Mouse (Mus musculus) CD4-positive, CD25-positive, alpha-beta regulatory T cell, adult 2 months (primary cell): ENCODE measurements around the gene Pde7b.

Experiments
- DNase-seq: peaks from one replicate; pipeline ENCODE4 v3.0.0-alpha.2; 2012; ENCODE audit warnings: low read depth, low spot score

The Pde7b gene

DNA sequence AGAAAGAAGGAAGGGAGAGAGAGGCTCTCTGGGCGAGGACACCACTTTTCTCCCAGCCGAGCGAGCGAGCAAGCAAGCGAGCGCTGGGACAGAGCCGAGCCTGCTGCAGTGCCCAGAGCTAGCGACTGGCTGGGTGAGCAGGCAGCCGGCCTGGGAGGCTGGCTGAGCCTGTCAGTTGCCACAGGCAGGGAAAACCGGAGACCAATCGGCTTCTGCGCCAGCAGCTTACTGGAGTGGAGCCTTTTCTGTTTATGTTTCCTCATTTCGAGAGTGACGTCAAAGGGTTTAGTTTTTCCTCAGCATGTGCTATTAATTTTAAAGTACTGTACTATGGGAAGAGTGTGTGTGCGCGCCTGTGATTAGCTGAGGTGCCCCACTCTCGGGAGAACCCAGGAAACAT is at the start of gene Pde7b:
Pde7b (minus strand) TSS at position 173 of the 400 bp plus-strand sequence.
- DNase-seq, result peak; percentile 55

DNA sequence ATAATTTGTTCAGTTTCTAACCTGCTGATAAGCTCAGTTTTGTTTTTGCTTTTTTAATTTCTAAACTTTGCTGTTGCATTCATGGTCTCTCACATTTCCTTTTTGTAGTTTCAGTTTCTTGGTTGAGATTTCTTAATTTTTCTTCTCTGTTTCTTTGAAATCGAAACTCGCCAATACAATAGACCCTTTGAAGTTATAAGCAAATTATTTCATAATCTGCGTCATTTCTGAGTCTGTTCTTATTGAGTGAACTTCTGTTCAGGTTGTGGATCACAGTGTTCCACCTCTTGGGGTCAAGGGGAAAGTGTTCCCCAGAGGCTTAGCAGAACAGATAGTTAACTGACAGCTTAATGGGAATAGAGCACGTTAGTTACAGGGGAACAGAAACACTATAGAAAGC is 47.2 kb upstream of the Pde7b start:
- peak; percentile 20 for DNase-seq

DNA sequence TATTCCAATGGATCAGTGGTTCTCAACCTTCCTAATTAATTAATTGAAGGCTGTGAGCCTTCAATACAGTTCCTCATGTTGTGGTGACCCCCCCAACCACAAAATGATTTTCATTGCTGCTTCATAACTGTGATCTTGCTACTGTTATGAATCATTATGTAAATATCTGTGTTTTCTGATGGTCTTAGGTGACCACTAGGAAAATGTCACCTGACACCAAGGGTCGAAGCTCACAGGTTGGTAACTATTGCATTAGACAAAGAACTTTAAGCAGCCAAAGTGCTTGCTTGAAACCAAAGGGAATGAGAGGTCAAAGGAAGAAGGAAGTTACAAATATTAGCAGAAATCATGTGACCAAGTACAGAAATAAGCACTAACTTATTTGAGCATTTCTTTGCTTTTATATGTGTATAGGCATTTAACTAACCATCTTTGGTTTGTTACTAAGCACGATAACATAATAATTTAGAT is 45.6 kb upstream of the Pde7b start:
- DNase-seq, result no peak

DNA sequence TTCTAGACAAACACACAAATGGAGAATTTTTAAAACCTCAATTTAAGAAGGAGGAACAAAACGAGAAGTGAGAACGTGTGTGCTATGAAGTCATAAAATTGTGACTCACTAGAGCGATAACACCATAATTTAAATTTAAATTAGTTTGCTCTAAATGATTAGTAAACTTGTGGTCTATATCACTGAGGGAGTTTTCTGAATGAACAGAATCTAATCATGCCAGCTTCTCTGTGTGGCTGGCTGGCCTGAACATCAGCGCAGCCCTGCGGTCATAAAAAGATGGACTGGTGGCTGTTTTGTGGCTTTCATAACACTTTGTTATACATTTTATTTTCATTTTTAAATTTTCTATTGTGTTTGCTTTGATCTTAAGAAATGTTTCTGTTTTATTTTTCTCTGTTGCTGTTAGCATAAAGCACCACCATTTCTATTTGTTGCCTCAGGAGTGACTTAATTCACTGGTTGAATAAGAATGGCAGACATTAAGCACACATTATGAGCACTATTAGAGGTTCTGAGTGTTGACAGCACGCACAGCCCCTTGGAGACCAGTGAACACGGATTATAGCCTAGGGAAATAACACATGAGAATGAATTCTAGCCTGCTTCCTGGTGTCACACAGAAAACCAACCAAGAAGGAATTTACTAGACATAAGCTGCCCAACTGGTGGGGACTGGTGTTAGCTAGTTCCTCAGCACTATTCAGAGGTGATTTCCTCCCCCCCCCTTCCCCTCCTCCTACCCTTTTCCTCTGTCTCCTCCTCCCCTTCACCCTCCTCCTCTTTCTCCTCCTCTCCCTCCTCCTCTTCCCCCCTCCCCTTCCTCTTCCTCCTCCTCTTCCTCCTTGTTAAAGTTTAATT is 44.9 kb upstream of the Pde7b start:
- DNase-seq, result no peak

DNA sequence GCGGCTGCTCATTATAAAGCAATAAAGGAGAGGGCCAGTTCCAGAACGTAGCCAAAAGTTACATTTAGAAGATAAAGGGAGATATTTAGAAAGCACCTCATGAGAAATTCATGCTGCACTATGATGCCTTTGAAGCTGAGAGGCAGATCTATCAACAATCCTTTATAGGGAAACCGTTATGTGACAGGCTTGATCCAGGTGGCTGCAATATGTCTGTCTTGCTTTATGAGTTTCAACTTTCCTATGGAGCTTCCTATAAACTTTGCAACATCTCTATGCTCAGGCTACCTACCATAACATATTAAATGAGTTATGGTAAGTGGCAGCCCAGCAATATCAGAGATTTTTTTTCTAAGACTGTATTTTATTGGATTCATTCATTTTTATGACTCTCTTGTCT is 39.5 kb upstream of the Pde7b start:
- DNase-seq, result no peak

DNA sequence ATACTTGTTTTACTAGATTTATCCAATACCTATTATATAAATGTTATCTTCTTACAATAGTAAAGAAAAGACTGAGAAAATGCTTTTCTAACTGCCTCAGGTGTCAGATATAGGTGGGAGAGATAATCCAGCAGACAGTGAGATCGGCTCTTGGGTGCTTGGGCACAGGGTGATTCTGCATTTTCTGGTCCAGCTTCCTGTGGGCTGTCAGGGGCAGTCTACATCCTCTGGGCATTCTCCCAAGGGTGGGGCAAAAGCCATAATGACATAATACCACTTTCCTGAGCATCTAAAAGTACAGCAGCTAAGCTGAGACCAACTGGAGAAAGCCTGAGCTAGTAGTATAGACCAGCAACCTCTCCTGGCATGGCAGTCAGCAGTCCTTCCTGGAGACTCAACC is 34.1 kb upstream of the Pde7b start:
- DNase-seq, result no peak

DNA sequence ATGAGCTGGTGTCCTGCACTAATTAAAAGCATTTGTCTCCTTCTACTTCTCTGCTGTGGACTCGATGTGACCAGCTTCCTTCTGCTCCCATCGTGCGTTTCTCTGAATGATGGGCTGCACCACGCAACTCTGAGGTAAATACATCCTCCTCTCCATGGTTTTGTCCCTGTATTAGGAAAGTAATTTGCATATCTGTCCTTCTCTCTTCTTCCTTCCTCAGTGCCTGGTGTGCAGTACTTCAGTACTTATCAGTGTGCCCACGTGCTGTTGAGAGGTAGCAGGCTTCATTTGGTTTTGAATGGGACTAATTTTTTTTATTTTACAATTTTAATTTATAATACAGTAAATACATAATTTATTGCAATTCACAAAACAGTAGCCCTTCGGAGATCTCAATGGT is 33.4 kb upstream of the Pde7b start:
- no peak for DNase-seq

DNA sequence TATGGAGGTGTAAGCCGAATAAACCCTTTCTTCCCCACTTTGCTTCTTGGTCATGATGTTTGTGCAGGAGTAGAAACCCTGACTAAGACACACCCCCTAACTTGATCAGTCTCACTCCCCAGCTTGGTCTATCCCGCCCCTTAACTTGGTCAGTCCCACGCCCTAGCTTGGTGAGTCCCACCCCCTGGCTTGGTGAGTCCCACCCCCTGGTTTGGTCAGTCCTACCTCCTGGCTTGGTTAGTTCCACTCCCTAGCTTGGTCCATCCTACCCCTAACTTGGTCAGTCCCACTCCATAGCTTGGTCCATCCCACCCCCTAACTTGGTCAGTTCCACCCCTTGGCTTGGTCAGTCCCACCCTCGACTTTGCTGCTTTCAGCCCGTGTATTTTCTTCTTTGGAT is 31.3 kb upstream of the Pde7b start:
- DNase-seq, result no peak

DNA sequence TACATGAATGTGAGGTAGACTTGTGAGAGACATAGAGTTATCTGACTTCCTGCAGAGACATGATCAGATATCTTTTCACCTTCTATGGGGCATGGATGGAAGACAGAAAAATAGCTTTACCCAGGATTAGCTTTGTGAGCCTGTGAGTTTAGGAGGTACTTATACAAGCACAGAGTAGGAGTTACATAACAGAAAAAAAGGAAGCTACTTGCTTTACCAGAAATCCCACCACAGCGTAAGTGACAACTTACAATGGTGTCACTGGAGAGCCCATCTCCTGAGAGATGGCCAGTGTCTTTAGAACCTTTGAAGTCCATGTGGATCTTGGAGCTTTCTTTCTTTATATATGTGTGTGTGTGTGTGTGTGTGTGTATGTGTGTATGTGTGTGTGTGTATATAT is 28.0 kb upstream of the Pde7b start:
- DNase-seq, result no peak

DNA sequence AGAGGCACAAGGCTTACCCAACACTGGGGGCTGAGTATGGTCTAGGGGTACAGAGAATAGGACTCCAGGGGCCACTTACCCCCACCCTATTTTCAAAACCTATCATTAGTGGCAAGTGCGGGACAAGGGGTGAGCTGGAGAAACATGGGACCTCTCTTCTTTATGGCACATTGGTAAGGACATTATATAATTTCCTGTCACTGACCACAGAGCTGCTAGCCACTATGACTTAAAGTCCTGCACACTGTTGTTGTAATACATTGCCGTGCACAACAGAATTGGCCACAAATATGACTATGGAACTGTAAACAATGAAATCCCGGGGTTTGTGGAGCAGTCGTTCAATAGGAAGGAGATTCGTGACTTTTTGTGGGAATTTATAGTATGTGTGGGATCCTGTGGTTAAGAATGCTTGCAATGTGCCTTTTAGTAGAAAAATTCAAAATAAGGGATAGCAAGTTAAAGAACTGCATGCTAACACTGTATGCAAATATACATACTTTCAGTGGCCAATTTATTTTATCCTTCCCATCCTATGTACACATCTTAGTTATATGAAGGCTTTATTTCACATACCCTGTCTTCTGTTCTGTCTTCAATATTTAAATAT is 25.9 kb upstream of the Pde7b start:
- DNase-seq, result no peak

DNA sequence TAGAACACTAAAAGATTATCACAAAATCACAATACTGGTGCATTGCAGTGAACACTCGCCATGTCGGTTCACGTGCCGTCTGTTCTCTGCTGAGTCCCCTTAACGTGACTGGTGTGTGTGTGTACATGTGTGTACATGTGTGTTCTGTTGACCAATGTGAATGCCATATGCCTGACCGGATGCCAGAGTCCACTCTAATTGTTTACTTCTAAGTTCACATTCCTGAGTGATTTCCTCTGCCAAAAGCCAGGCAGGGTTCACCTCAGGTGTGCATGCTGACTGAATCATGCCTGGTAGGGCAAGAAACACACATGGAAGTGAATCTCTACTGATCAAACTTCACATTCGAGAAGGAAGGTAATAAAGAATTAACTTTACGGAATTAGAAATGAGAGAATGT is 24.1 kb upstream of the Pde7b start:
- no peak for DNase-seq

DNA sequence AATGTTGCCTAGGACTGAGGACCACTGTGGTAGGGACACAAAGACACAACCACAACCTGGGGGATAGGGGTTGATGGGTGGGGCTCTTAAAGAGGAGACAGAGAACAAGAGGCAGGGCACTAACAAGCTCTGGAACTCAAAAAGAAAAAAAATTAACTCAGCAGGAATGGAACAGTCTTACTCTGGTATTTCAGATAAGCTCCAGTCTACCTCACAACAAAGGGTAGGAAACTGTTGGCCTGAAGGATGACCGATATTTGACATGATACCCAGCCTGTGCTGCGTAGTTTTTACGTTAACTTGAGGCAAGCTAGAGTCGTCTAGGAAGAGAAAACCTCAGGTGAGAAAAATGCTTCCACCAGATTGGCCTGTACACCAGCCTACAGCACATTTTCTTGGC is 22.4 kb upstream of the Pde7b start:
- no peak for DNase-seq

DNA sequence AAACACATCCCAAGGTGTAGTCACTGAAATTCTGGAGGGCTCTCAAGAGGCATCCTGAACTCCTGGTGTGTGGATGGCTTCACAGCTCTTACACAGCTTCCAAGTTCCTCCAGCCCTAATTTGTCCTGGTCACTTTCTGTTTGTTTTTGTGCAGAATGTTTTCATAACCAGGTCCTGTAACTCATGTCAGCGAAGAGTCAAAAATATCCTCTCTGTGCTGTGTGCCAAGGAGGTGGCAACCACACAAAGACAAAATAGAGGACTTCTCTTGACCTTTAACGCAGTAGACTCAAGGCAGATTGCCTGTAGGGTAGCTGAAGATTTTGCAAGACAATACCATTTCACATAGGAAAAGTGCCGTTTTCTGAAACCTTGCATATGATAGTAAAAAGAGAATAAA is 14.9 kb upstream of the Pde7b start:
- no peak for DNase-seq

DNA sequence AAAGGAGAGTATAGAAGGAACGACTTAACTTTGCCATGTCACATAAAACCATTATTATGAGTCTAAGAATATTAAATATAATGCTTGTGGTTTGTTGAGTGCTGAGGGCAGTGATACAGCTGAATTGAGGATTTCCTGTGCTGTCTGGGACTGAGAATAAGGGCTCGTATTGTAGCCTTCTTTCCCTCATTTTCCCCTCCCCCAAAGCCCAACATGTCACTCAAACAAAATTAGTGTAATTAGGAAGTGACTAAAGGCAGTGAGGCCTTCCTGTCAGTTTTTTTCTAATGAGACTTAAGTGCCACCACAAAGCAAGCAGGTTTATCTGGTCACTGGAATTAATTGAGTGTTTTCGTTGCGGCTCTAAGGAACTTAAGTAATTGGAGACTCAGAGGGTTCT is 12.3 kb upstream of the Pde7b start:
- DNase-seq, result no peak

DNA sequence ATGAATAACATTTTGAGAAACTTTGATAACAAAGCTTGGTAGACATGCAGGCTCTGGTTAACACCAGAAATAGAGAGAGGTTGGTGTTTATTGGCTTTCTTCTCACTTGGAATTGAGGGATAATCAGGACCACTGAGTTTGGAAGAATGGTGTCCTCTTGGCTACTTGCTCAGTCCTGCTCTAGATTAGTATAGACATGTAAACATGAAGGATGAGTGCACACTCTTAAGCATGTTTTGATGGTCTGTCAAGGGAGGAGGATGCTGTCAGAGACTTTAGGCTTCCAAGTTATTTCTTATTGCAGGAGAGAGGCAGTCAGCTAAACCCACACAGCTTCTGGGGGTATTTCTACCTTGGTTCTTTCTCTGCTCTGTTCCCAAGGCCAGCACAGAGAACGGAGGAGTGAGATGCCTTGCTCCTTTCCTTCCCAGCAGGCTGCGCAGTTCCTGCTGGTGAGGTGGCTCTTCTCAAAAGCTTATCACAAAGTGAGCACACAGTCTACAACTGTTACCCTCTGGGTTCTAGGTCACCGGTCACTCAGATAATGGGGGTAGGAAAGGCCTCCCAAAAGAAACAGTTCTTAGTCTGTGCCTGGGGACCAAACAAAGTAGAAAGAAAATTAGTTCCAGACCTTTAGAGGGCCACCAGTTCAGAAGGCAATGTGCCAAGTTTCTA is 11.0 kb upstream of the Pde7b start:
- DNase-seq, result no peak

DNA sequence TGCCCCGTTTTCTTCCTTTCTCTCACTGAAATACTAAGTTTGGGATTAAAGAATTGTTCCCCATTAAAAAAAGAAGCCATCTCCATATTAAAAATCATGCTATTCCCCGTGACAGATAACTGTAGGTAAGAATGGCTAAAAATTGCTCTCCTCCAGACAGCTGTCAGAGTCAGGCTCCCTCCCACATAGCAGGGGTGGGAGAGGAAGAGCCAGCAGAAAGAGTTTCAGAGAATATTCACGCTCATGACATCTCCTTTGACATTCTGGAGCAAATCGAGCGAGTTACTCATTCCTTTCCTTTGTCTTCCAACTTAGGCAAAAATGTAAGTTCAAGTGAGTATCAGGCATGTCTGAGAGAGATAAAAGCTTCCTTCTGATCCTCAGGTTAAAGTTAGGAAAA is 8.7 kb upstream of the Pde7b start:
- DNase-seq, result no peak

DNA sequence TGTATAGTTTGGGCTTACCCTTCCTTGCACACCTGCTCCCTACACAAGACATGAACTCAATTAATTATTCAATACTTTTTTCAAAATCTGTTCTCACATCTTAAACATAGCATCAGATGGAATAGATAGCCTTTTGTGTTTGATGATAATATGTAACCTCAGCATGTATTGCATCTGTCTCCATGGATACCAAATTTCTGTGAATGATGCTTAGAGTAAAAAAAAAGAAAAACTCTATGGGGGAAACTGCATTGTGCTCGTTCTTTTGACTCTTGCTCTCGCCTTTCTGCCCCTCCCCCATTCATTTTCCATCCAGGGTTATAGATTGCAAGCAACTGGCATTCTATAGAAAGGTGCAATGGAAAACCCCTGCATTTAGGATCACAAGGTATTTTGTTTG is 7.3 kb upstream of the Pde7b start:
- no peak for DNase-seq

DNA sequence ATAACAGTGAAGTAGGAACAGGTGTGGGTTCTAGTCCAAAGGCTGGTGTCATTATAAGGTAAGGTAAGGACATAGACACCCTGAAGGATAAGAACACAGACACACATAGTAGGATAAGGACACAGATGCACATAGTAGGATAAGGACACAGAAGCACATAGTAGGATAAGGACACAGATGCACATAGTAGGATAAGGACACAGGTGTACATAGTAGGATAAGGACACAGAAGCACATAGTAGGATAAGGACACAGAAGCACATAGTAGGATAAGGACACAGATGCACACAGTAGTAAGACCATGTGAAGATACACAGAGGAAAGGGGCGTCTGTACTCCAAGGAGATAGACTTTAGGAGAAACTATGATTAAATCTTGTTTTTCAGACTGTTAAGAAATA is 5.2 kb upstream of the Pde7b start:
- DNase-seq, result no peak

DNA sequence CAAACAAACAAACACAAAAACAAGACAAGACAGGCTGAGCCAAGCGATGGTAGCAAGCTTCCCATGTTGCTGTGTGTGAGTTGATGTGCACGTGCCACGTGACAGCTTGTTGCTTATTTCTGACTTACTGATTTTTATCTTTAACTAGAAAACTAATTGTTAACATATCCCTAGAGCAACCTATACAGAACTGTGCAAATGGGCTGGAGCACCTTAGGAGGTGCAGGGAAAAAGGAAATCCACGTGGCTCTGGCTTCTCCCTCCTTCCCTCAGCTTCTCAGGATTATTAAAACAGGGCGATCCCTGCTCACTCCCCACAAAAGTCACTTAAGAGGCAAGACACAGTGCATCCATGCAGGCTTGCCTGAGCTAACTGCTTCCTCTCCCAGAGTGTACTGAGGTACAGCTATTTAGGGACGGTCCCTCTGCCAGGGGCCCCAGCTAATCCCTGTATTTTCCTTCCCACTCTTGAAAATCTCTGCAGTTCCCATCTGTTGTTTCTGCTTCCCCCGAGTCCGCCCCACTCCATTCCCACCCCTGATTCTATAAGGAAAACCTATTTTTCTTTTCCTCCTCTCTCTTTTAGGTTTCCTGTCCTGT is 606 bp upstream of the Pde7b start:
- DNase-seq, result peak; percentile 21

DNA sequence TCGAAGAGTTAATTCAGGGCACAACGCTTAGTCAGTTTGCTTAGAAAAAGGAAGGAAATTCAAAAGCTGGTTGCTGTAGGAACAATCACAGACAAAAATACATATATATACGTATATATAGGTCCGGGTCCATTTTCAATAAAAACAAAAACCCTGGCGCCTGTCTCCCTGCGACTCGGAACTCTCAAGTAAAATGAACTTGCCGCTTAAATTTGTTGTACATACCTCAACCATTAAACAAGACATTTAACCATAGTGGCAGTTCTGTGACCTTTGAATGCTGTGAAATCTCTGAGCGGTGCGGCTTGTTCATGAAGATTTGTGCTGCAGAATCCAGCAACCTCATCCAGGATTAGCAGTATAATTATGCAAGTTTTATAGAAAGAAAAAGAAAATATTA is 427 bp downstream of the Pde7b start:
- peak; percentile 6 for DNase-seq

DNA sequence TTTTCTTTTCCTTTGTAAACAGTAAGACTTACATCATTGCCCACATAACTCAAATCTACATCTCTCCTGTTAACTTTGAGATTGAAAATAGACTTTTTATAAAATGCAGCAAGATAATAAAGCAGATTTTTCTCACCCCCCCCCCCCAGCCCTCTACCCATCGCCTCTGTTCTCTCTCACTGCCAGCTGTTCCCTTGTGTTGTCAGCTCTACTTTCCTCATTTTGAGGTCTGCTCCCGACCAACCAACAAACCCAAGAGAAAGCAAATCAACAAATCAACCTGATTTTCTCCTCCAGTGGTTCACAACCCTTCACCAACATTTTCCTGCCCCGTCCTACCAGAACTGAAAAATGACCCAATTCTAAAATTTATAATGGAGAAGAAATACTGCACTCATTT is 916 bp downstream of the Pde7b start:
- no peak for DNase-seq

DNA sequence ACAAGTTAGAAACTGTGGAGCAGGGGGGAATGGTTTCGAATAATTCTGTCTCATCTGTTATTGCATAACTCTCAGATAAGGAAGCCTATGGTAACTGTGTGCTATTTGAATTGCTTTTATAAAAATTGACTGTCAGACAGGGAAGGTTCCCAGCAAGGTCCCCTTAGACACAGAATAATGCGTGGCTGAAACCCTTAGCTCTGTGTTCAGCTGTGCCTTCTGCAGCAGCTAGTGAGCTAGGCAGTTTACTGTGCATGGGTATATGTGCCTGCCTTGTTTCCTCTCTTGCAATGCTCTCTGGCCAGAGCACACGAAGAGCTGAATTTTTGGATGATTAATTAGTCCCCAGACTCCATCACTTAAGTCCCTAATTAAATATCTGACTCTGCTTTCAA is 1.4 kb downstream of the Pde7b start:
- DNase-seq, result no peak
